Mouse (Mus musculus): Measurements from ENCODE around the gene Map4k1.

Map4k1 gene

DNA sequence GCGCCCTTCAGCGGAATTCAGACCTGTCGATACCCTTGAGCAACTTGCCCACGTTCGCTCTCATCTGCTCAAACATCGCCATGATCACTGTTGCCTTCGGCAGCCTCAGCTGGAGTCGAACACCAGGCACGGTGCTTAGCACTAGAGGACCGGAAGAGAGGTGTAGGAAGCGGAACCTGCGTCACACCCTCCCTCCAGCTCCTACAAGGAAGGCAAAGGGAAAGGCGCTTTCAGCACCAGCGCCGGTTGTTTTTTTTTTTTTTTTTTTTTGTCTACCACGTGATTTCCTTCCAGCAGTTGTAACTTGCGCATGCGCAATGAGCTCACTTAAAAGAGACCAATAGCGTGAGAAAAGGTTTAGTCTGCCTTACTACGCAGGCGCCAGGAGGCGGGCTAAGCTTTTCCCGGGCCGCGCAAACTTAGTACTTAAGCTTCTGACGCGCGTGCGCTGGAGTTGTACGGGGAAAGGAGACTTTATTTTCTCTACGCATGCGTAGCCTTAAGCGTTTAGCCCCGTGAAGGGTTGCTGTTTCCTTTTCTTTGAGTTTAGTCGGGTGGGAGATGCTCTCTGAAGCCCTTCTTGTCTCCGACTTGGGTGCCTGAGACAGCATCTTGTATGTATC lies at the start of gene Map4k1, which contains the start of gene Eif3k:
TSS of gene Map4k1 (plus strand) at position 400 of the 623 bp plus-strand sequence.
TSS of gene Eif3k (minus strand) at position 214 of the 623 bp plus-strand sequence.
- no peak for TF ChIP-seq GATA4 (IDR thresholded peaks at IDR 0.05; ENCODE audit: insufficient replicate concordance, low read length)

DNA sequence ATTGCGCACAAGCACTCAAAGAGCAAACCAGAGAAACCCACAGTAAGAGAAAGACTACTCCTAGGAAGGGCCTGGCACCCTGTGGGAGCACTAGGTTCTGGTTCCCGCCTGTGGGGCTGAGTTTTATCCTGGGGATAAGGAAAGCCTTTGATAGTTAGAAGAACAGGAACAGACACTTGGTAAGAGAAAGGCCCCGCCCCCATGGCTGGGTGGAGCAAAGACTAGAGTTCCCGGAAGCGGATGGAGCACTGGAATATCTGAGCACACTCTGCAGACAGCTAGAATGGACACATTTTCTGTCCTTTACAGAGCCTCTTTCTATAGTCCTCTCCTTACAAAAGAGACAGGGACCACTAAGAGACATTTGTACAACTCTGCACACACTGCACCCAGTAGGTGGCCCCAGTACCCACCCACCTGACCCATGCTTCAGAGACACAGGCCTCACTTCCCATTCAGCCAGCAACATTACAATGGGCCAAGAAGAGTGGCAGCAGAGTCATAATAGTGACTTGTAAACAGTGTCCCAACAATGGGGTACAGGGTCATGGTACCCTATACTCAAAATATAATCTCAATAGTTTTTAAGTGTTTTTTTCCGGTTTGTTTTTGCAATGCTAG lies 49.3 kb upstream of the Map4k1 start:
- peak; percentile 50; the same call in 1 of the 2 replicates for TF ChIP-seq GATA4 (IDR thresholded peaks at IDR 0.05; ENCODE audit: insufficient replicate concordance, low read length)

DNA sequence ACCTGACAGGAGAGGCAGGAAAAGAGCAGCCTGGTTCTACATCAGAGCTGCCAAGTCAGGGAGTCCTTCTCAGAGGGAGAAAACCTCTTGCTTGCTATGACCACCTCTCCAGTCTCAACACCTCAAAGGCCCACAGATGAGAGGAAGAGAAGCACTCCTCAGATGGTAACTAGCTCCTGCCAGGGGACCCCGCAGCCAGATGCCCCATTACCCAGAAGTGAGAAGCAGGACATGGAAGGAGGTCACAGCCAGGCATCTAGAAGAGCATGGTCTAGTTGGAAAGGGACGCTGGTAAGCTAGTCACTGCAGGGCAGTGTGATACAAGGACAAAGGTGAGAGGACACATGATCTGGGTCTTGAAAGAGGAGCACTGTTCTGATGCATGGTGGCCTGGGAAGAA lies 48.0 kb upstream of the Map4k1 start:
- TF ChIP-seq GATA4 (IDR thresholded peaks at IDR 0.05; ENCODE audit: insufficient replicate concordance, low read length), result no peak

DNA sequence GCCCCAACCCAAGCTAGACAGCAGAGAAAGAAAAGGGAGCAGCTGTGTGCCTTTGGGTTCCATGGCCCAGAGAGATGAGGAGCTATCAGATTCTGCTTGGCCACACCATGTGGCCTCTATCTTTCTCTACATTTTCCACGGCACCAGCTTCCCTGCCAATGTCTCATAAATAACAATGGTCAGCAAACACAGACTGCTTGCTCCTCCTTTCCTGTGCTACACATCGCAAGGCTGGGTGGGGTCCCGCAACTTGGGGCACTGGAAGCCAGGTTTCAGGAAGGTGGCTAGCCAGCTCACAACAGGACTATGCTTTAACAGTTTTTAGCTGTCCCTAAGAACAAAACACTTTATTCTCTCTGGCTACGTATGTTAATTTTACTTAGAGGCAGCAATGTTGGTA lies 45.1 kb upstream of the Map4k1 start:
- TF ChIP-seq GATA4 (IDR thresholded peaks at IDR 0.05; ENCODE audit: insufficient replicate concordance, low read length), result no peak

DNA sequence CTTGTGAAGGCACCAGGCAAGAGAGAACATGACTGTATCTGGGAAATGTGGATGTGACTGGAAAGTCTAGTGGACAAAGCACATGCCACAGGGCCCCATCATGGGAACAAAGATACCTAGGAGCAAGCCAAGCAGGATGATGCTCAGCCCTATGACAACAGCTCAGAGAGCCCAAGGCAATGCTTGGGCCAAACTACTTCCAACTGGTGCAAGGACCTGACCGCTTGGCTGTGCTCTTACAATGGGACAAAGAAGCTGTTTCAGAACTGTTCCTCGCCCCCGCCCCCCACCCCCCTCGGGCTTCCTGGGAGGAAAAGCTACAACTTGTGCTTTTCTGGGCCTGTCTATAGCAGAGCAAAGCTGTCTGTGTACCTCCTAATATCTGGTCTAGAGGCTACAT lies 43.2 kb upstream of the Map4k1 start:
- TF ChIP-seq GATA4 (IDR thresholded peaks at IDR 0.05; ENCODE audit: insufficient replicate concordance, low read length), result no peak

DNA sequence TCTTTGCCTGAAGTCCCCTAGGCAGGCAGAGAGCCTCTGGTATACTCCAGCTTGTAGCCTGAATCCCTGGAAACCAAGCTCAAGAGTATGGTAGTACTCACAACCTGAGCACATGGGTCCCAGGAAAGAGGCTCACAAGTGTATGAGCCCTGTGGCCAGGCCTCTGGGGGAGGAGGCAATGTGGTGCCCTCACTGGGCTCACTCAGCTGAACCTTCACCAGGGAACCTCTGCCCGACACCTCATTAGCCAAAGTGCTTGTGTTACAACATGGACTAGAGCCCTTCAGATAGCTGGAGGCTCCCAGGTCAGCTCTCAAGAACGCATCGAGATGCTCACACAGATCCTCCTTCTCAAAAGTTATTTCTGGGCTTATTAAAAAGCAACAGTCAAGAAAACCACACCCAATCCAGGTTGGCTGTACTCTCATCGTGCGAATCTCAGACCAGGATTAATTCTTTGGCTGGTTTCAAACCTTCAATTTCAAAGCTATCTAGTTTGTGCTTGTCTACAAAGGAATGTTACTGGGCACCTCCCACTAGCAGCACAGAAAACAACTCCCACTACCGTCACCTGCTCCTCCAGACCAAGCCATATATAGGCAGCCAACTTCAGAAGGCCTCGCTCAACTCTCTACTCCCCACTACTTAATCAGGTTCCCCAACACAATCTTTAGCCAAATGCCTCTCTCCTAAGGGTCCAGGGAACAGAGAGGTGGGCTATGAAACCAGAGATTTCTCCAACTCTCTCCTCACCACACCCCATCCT lies 42.2 kb upstream of the Map4k1 start:
- TF ChIP-seq GATA4 (IDR thresholded peaks at IDR 0.05; ENCODE audit: insufficient replicate concordance, low read length), result no peak

DNA sequence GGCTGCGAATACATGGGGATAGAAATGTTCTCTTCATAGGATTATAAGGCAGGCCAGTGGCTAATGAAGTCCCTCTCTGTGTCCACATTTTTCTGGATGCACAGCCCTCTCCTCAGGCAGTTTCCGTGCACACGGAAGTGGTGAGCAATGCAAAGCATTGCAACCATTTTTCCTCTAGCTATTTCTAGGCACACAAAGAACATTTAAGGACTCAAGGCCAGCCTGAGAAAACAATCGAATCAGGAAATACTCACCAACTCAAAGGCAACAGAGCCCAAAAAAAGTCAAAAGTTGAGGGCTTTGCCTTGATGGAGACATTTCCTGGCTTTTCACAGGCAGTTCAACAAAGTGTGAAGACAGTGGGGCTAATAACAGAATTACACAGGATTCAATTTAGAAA lies 40.7 kb upstream of the Map4k1 start:
- TF ChIP-seq GATA4 (IDR thresholded peaks at IDR 0.05; ENCODE audit: insufficient replicate concordance, low read length), result no peak

DNA sequence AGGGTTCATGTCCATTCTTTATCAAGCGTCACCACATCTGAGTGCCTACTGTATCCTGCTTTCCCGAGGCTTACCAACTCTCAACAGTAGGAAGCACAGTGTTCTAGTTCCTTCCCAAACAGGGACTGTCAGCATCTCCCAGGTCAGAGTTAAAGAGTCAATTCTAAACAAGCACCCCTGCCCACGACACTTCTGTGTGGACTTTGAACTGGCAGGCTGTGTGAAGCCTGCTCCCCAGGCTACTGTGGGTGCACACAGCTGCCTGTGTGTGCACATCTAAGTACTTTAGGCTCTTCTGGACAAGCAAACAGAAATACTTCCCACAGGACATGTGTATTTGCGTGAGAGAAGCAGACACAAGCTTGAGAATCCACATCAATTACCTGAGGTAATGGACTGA lies 40.3 kb upstream of the Map4k1 start:
- TF ChIP-seq GATA4 (IDR thresholded peaks at IDR 0.05; ENCODE audit: insufficient replicate concordance, low read length), result no peak

DNA sequence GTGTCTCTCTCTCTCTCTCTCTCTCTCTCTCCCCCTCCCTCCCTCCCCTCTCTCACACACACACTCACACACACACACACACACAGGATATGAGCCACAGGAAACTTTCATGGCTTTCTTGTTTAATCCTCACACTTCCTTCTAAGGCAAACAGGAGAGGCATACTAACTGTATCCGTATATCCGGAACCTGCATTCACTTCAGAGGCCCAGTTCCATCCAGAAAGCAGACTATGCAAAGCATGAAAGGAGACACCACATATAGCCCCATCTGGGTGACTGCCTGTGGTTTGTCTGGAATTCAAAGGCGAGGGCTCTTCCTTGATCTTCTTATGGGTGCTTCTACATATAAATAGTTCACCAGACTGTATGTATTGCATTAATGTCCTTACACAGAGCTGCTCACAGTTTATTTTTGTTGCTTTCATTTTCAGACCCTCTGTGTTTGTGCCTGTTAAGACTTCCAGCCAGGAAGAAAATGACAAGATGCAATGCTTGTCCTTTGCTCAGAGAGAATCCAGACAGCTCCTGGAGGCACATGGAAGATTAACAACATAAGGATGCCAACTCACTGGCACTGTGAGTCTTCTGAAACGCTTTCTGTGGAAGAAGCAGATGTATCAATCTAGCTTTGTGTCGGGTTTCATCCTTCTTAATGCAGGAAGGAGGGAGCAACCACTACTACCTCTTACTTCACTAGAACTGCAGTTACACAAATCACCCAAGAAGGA lies 38.2 kb upstream of the Map4k1 start:
- no peak for TF ChIP-seq GATA4 (IDR thresholded peaks at IDR 0.05; ENCODE audit: insufficient replicate concordance, low read length)

DNA sequence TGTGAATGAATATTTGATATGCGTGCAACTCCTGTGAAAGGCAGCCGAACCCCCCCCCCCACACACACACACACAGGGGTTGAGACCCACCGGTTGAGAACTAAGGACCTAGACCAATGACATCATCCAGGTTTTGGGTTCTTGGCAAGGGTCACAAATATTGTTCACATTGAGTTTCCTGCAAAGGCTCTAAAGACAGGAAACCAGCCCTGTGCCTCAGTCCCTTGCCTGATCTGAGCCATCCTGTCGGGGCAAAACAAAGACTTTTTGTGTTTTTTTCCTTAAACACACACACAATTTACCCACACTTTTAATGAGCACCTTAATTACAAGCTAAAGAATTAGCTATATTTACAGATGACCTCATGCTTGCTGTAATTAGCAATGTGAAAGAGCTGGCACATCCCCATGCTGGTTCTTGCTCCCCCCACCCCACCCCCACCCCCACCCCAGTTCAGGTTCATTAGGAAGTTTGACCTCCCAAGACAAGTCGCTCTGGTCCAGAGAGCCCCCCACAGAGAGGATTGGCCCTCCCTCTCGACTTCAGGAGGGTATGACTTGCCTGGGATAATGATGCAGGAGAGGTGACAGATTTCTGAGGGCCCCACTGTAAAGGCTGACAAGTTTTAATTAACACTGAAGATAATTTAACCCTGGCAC lies 37.0 kb upstream of the Map4k1 start:
- no peak for TF ChIP-seq GATA4 (IDR thresholded peaks at IDR 0.05; ENCODE audit: insufficient replicate concordance, low read length)

DNA sequence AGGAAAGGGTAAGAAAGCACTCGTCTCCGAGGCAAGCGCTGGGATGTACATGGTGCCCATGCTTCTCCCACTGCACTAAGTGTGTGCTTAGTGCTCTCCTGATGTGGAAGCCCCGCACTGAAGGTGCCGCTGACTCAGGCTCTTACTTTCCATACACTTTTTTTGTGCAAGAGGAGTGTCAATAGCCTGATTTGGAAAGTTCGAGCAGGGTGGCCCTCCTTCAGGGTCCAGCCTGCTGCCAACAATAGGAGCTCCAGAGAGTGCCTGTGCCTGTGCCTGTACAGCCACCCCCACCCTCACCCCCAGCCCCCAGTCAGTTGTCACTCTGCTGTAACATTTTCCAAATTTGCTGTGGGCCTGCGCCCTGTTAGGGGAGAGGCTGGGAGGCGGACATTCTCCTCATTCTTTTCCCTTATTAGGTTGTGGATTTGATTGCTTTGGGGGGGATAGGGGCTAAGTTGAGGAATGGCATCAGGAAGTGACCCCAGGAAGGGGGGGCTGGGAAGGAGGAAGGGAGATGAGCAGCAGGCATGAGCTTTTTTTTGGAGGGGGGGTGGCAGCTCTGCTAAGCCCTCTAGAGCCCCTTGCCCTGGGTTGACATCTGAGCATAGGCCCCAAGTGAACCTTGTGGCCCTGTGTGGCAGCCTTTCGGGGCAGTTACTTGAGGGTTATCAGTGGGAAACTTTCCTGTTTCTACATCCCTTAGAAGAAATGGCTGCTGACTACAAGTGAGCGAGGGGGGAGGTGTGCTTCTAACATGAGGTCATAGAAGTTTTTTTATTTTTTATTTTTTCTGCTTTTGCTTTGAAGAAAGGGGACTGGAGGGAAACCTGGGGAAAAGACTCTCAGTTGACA lies 36.2 kb upstream of the Map4k1 start:
- TF ChIP-seq GATA4 (IDR thresholded peaks at IDR 0.05; ENCODE audit: insufficient replicate concordance, low read length), result no peak

DNA sequence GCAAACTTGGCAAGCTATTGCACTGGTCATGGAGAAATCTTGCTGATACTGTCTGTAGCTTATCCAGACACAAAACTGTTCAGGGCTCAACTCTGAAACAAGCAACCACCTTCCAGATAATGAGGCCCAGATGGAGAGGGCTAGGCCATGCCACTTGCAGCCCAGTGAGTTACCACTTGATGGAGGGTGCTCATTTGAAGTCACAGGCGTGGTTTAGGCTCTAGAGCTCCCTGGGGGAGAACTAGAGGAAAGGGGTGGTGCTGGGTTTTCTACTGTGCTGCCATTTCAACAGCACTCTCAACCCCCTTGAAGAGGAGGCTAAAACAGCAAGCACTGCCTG lies 35.6 kb upstream of the Map4k1 start:
- no peak for TF ChIP-seq GATA4 (IDR thresholded peaks at IDR 0.05; ENCODE audit: insufficient replicate concordance, low read length)

DNA sequence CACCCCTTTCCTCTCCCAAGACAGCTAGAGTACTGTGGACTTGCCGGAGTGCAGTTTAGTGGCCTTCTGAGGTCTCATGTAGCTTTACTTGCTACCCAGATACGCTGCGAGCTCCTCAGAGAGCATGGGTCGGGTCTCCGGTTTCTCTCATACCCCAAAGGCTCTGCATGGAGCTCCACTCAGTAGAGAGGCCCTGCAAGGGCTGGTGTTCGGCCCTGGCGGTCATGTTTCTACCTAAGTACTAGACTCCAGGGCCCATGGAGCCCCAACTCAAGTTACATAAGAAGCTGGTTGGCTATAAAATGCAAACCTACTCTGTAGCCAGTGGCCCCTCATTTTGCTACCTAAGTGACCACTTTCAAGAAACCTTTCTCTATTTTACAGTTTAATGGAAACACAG lies 33.1 kb upstream of the Map4k1 start:
- no peak for TF ChIP-seq GATA4 (IDR thresholded peaks at IDR 0.05; ENCODE audit: insufficient replicate concordance, low read length)

DNA sequence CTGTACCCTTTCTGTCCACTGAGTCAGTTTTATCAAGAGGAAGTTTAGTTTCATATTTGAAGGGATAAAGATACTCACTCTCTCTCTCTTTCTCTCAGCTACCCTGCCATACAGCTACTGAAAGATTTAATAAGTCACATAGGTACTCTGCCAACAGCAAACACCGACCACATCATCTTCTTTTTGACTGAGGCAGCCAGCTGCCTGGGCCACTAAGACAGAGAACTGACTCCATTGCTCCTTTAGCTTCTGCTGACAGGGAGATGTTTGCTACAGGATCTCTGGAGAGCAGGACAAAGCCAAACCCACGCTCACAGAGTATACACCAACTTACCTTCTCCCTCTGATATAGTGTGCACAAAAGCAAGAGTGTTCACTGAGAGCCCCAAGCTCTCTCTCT lies 32.6 kb upstream of the Map4k1 start:
- no peak for TF ChIP-seq GATA4 (IDR thresholded peaks at IDR 0.05; ENCODE audit: insufficient replicate concordance, low read length)

Measured in liver, adult (tissue).